Mouse (Mus musculus): ENCODE results near the gene Eif5a2.

Eif5a2 gene

DNA sequence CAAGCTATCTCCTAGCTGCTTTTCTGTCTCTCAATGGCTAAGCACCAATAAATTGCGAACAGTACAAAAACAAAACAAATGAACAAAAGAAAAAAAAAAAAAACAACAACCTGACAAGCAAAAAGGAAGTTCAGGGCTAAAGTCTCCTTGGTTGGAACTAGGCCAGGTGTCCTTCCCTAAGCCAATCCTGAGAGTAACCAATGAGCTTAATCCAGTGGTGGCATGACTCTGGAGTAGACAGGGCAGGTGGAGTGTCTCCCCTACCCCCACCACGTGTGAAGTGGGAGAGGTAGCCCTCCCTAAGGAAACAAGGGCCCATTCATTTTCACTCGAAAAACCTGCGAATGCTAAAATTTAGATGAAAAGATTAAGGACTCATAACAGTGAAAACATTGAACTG lies 30.4 kb downstream of the Eif5a2 start:
- DNase-seq (ENCODE audit: low read depth, low spot score), result no peak

DNA sequence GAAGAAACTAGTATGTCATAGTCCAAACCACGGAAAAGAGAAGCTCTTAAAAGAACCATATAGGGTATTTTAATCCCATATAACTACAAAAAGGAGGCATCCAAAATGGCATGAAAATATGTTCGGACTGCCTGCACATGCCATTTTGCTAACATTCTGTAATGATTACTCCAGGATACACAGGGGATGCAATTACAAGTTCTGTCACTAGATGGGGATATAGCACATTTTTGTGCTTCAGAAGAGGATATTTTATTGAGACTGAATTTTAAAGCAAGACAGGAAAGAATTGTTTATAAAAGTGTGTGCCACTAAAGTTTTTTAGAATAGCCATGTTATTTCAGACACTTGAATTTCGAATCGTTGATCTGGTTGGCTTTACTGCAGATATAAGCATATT lies 33.3 kb downstream of the Eif5a2 start:
- peak; percentile 82 for DNase-seq (ENCODE audit: low read depth, low spot score)

DNA sequence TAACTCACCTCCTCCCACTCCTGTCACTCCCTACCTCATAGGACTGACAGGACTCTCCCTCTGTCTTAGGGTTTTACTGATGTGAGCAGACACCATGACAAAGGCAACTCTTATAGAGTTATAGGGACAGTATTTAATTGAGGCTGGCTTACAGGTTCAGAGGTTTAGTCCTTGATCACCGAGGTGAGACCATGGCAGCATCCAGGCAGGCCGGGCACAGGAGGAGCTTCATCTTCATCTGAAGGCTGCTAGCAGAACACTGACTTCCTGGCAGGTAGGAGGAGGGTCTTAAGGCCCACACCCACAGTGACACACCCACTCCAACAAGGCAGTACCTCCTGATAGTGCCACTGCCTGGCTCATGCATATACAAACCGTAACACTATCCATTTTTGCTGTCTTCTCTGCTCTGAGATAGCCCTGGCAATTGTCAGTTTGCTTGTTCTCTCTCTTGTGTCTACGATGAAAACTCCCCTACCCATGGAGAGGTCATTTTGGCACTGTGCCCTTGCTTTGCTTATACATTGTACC lies 35.0 kb downstream of the Eif5a2 start:
- DNase-seq (ENCODE audit: low read depth, low spot score), result no peak

DNA sequence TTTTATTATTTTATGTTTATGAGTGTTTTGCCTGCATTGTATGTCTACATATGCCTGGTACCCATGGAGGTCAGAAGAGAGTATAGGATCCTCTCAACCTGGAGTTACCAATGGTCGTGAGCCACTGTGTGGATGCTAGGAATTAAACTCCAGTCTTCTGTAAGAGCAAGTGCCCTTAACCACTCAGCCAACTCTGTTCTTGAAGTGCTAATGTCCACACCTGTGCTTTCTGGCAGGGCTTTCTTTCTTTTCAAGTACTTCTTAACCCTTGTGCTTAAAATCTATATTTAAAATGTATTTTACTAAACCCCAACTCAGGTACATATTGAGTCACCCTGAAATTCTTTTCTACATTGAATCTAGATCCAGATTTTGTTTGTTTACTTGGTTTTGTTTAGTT lies 45.2 kb downstream of the Eif5a2 start:
- no peak for DNase-seq (ENCODE audit: low read depth, low spot score)

DNA sequence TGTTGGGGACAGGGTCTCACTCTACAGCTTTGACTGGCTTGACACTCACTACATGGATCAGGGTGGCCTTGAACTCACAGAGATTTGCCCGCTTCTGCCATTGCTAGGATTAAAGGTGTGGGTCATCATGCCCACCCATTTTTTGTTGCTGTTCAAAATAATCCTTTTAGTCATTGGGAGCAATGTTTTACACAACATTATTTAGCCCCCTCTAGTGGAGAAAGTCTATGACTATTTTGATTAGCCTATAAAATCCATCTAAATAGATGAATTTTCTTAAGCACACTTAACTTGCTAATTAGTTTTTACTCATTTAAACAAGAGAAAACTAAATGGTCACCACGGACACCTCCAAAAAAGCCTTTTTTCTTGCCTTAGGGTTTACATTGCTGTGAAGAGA lies 46.5 kb downstream of the Eif5a2 start:
- no peak for DNase-seq (ENCODE audit: low read depth, low spot score)

DNA sequence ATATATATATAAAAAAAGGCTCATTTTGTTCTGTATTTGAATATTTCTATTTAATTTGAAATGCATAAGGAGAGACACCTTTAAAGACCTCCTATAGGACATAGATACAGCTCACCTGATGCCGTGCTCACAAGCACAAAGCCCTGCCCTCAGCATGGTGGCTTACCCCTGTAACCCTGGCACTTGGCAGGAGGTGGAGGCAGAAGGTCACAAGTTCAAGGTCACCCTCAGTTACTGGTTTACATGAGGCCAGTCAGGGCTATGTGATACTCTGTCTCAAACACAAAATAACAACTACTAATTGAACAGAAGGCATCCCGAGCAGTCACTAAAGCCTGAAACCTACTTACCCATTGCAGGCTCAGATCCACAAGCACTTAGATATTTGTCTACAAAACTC lies 48.4 kb downstream of the Eif5a2 start:
- no peak for DNase-seq (ENCODE audit: low read depth, low spot score)

DNA sequence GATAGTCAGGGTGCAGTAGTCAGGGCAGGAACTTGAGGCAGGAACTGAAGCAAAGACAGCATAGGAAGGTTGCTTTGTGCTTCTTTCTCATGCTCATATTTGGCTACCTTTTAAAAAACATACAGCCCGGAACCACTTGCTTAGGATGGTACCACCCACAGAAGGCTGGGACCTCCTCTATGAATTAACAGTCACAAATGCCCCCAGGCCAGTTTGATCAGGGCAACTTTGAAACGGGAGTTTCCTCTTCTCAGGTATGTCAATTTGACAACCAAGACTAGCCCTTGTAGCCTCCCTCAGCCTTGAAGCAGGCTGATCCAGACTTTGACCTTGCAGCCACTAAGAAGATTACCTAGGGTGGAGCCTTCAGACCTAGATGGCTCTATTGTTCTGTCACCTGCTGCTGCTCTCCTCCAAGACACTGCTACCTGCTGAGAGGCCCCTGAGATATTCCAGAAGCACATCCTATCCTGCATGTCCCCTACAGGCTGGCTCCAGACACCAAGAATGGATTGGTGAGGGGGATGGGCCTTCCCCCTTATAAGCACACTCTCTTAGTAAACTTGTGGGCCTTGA lies 55.8 kb downstream of the Eif5a2 start:
- no peak for DNase-seq (ENCODE audit: low read depth, low spot score)

DNA sequence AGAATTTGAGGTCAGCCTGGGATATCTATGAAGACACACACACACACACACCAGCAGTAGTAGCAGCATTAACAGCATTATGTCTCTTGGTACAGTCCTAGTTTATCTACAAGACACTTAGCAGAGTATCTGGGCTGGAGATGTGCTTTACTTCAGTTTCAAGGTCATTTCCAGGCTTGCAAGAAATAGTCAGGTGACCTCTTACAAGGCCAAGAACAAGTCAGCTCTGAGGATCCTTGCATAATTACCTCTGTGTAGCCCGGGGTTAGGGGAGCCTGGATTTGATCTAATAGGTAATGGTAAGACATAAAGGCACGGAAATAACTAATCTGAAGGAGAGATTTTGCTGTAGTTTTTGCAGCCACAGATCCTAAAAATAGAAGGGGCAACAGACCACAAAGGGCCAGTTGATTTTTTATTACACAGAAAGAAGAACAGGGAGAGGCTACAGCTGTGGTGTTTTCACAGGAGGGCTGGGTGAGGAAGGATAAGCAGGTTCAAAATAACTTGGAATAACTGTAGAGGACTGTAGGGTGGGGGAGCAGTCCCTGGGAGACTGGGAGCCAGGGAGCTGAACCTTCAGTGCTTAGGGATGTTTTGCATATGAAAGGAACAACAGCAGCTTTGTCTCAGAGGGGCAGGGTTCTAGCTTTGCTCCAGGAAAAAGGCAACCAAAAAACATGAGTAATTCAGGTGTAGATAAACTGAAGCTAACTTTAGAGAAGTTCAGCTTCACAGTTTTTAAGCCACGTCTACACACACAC lies 61.0 kb downstream of the Eif5a2 start:
- DNase-seq (ENCODE audit: low read depth, low spot score), result no peak

DNA sequence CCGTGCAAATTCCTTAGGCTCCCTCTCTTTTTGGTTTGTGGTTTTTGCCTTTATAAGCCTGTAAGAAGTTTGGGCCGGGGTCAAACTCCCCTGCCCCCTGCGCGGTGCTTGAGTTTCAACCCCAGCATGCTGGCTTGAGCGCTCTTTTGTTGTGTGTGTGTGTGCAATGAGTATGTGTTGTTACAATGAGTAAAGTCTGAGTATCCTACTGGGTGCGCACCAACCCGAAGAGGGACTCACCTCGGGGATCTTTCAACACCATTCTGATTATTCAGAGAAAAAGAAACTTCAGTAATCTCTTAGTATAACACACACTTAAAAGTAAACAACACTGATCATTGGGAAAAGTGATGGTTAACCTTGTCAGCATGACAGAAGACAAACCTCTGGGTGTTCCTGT lies 62.2 kb downstream of the Eif5a2 start:
- no peak for DNase-seq (ENCODE audit: low read depth, low spot score)

DNA sequence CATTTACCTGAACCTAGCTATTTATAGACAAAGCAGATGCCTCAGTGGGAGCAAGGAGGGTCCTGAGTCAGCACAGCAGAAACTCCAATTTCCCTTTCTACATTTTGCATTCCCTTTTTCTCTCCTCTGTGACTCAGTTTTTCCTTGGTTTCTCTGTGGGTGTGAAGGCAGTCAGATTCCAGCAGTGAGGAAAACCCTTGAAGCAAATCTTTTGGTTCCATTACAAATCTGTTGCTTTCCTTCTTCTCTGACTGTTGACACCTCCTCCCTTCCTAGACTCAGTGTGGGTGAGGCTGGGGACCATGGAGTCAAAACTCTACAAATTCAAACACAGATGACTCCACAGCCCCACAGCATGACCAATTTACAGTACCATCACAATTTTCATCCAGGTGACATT lies 66.0 kb downstream of the Eif5a2 start:
- DNase-seq (ENCODE audit: low read depth, low spot score), result peak; percentile 63

Measured in brain, adult 2 months (tissue).